Mouse (Mus musculus) Muller cell, postnatal 12 days (primary cell): ENCODE data around the gene Spag9.

Source experiments
- DNase-seq: peaks from one replicate; pipeline ENCODE4 v3.0.0-alpha.2; 2015; ENCODE audit errors: inconsistent ontology term

The Spag9 gene

GRCm38 (mm10) chr11:94054176-94054575 lies 58.3 kb downstream of the Spag9 start:
- no peak for DNase-seq

- DNase-seq, result no peak
Measured at GRCm38 (mm10) chr11:94054901-94055300, 59.0 kb downstream of the Spag9 start.

- DNase-seq, result no peak
Measured at GRCm38 (mm10) chr11:94063941-94064340, 68.0 kb downstream of the Spag9 start.

- no peak for DNase-seq
Measured at GRCm38 (mm10) chr11:94070455-94070854, 74.6 kb downstream of the Spag9 start.

- DNase-seq, result no peak
Measured at GRCm38 (mm10) chr11:94073283-94073682, 77.4 kb downstream of the Spag9 start.

GRCm38 (mm10) chr11:94086966-94087365 lies 91.1 kb downstream of the Spag9 start:
- peak; percentile 8 for DNase-seq

GRCm38 (mm10) chr11:94090496-94090895 lies 94.6 kb downstream of the Spag9 start:
- DNase-seq, result no peak

- DNase-seq, result no peak
Measured at GRCm38 (mm10) chr11:94097489-94097888, 101.6 kb downstream of the Spag9 start.

- no peak for DNase-seq
Measured at GRCm38 (mm10) chr11:94098840-94099239, 102.9 kb downstream of the Spag9 start.

- DNase-seq, result no peak
Measured at GRCm38 (mm10) chr11:94113795-94114194, 117.9 kb downstream of the Spag9 start.

- DNase-seq, result no peak
Measured at GRCm38 (mm10) chr11:94115408-94115807, 119.5 kb downstream of the Spag9 start.

GRCm38 (mm10) chr11:94116655-94117054 lies 120.8 kb downstream of the Spag9 start:
- DNase-seq, result no peak

GRCm38 (mm10) chr11:94117836-94118235 lies 121.9 kb downstream of the Spag9 start:
- DNase-seq, result no peak

GRCm38 (mm10) chr11:94118612-94119011 lies 122.7 kb downstream of the Spag9 start:
- DNase-seq, result no peak

- DNase-seq, result no peak
Measured at GRCm38 (mm10) chr11:94120690-94121089, 124.8 kb downstream of the Spag9 start.

GRCm38 (mm10) chr11:94121501-94121900 lies 125.6 kb downstream of the Spag9 start:
- no peak for DNase-seq

- no peak for DNase-seq
Measured at GRCm38 (mm10) chr11:94122341-94123030, 126.6 kb downstream of the Spag9 start.

- DNase-seq, result no peak
Measured at GRCm38 (mm10) chr11:94126701-94127100, 130.8 kb downstream of the Spag9 start.

GRCm38 (mm10) chr11:94127966-94128365 lies 132.1 kb downstream of the Spag9 start:
- DNase-seq, result peak; percentile 75

- DNase-seq, result no peak
Measured at GRCm38 (mm10) chr11:94128506-94128905, 132.6 kb downstream of the Spag9 start.

GRCm38 (mm10) chr11:94129261-94130059 lies 133.6 kb downstream of the Spag9 start:
- DNase-seq, result peak; percentile 57

- no peak for DNase-seq
Measured at GRCm38 (mm10) chr11:94130118-94131095, 134.5 kb downstream of the Spag9 start.
